Mouse (Mus musculus) stomach, embryonic 14.5 days (tissue): ENCODE results near the gene Snrpa. TPM values are rescaled to one million over a fixed set of nuclear protein-coding genes. Genes with fewer than 3 reads are reported as not detected.

Experiments
- ATAC-seq: fragments of 200-750 bp; cut with Nextera tagmentation; 2 replicates; pipeline ENCODE4 v1.8.0; 2017; ENCODE audit warnings: low read depth, moderate TSS enrichment; ENCODE audit not compliant: insufficient number of reproducible peaks, insufficient read depth, low FRiP score
- H3K27ac ChIP-seq: fragments of 300-500 bp; sonication (generic); 2 replicates; pipeline ENCODE4 v1.5.1; 2014; ENCODE audit warnings: mild to moderate bottlenecking, low read length, moderate library complexity, mixed read lengths
- H3K27me3 ChIP-seq: fragments of 300-500 bp; sonication (generic); 2 replicates; pipeline ENCODE4 v1.6.1; 2014; ENCODE audit warnings: low read length, control low read depth, mixed read lengths; ENCODE audit not compliant: control insufficient read depth, insufficient read depth
- H3K36me3 ChIP-seq: fragments of 300-500 bp; sonication (generic); 2 replicates; pipeline ENCODE4 v1.6.1; 2014; ENCODE audit warnings: mild to moderate bottlenecking, control low read depth, low read length, moderate library complexity, mixed read lengths; ENCODE audit not compliant: control insufficient read depth, insufficient read depth
- H3K4me1 ChIP-seq: fragments of 300-500 bp; sonication (generic); 2 replicates; pipeline ENCODE4 v1.6.1; 2014; ENCODE audit warnings: low read length, control low read depth, mixed read lengths; ENCODE audit not compliant: control insufficient read depth, insufficient read depth
- H3K4me2 ChIP-seq: fragments of 300-500 bp; sonication (generic); replicated peaks from 2 replicates; pipeline ENCODE4 v1.6.1; 2014; ENCODE audit warnings: low read depth, low read length, control low read depth
- H3K4me3 ChIP-seq: fragments of 300-500 bp; sonication (generic); 2 replicates; pipeline ENCODE4 v1.5.1; 2014; ENCODE audit warnings: low read depth, low read length, control low read depth
- H3K9ac ChIP-seq: fragments of 300-500 bp; sonication (generic); replicated peaks from 2 replicates; pipeline ENCODE4 v1.6.1; 2014; ENCODE audit warnings: low read depth, mild to moderate bottlenecking, control low read depth, low read length, moderate library complexity, mixed read lengths
- H3K9me3 ChIP-seq: fragments of 300-500 bp; sonication (generic); 2 replicates; pipeline ENCODE4 v1.6.1; 2016; ENCODE audit warnings: low read depth, low read length, control low read depth; ENCODE audit not compliant: control insufficient read depth
- WGBS: fragments of 180-500 bp; shearing (Covaris S2); extraction: QIAGEN DNeasy Blood & Tissue Kit; methylation state at CpG from one replicate; pipeline ENCODE4 v1.1.7; 2014; 5-methylcytosine and 5-hydroxymethylcytosine counted together
- polyA plus RNA-seq: library from polyadenylated mRNA; unstranded; fragments of >200 nt; fragmentation: Nextera tagmentation; extraction: Ambion mirVana; gene quantifications from 2 replicates; pipeline ENCODE4 v1.2.1, GENCODE M21; 2014

Snrpa gene
- polyA plus RNA-seq, 1 experiment from 2014 or later = 274 TPM

GRCm38 (mm10) chr7:27179217-27179918 lies 16.7 kb downstream of the Snrpa start:
- H3K9ac ChIP-seq = no peak overlapping the region
- H3K4me2 ChIP-seq = peak overlapping the region; percentile 49
- WGBS = 45% methylated on average over 16 of the region's 16 CpGs
- H3K27me3 ChIP-seq = no peaks in the 10 kb centered on the region
- H3K27ac ChIP-seq = peak overlapping the region; percentile 80; the same call in 1 of the 2 replicates
- H3K4me3 ChIP-seq = peak overlapping the region; percentile 57
- H3K36me3 ChIP-seq = peaks cover 9% of the 10 kb centered on the region
- no peak; the same call in 1 of the 2 replicates for ATAC-seq
- no peaks in the 10 kb centered on the region for H3K9me3 ChIP-seq
- H3K4me1 ChIP-seq = no peaks in the 10 kb centered on the region

GRCm38 (mm10) chr7:27178324-27179216 lies 17.5 kb downstream of the Snrpa start, which contains the start of gene Rab4b:
Gene Rab4b (minus strand): TSS chr7:27178896.
- Histone ChIP-seq H3K27ac (peak within 1 kb of the TSS; percentile 95), H3K4me3 (peak within 1 kb of the TSS; percentile 57), H3K4me1 (no peaks in the 10 kb centered on the region), H3K4me2 (peak within 1 kb of the TSS; percentile 51), H3K9me3 (no peaks in the 10 kb centered on the region), H3K9ac (0 out of 2 replicates have a peak within 1 kb of the TSS, but pooled peaks have one; percentile 33), H3K27me3 (no peaks in the 10 kb centered on the region), H3K36me3 (peaks cover 7% of the 10 kb centered on the region)
- WGBS = under 1% methylated on average over 53 of the region's 53 CpGs
- ATAC-seq = peak; percentile 97

DNA sequence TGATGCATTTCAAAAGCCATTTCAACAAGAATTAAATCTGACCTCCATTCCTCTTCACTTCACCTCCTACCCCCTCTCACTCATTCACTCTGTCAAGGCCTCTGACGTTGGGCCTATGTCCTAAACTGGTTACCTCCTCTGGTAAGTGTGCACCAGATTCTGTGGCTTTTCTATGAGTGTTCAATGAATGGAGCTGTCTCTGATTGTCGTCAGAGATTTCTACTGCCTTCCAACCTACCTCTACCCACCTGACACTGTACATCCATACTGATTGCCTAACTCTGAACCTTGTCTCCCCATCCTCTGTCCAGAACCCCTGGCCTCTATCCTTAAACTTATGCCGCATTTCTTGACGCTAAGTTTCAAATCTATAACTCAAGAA lies 18.1 kb downstream of the Snrpa start:
- Histone ChIP-seq H3K27me3 (no peaks in the 10 kb centered on the region), H3K27ac (peak overlapping the region; percentile 95), H3K9me3 (no peaks in the 10 kb centered on the region), H3K4me1 (no peaks in the 10 kb centered on the region), H3K4me3 (peak overlapping the region; percentile 57), H3K9ac (0 out of 2 replicates have a peak overlapping the region, but pooled peaks have one; percentile 33), H3K36me3 (peaks cover 4% of the 10 kb centered on the region), H3K4me2 (peak overlapping the region; percentile 51)
- ATAC-seq = no peak; the same call in 1 of the 2 replicates
- WGBS = 14% methylated on average over 4 of the region's 4 CpGs

DNA sequence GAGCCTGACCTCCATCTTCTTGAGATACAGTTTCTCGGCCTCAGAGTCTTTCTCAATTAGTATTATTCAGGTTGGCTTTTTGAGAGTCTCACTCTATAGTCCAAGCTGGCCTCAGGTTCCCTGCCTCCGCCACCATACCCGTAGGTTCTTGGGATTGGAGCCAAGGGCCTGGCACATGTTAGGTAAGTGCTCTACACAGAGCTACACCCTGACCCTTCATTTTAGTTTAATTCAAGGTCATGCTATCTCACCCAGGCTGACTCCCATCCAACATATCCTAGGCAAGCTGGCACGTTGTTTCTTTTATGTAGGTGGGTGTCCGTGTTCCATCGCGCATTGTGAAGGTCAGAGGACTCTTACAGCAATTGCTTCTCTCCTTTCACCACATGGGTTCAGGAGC lies 21.2 kb downstream of the Snrpa start:
- no peak overlapping the region for H3K4me3 ChIP-seq
- H3K9ac ChIP-seq = no peak overlapping the region
- ATAC-seq = no peak
- H3K27me3 ChIP-seq = no peaks in the 10 kb centered on the region
- 92% methylated on average over 7 of the region's 7 CpGs for WGBS
- H3K36me3 ChIP-seq = peaks cover 10% of the 10 kb centered on the region
- no peak overlapping the region for H3K4me2 ChIP-seq
- H3K9me3 ChIP-seq = no peaks in the 10 kb centered on the region
- no peaks in the 10 kb centered on the region for H3K4me1 ChIP-seq
- H3K27ac ChIP-seq = no peak overlapping the region

DNA sequence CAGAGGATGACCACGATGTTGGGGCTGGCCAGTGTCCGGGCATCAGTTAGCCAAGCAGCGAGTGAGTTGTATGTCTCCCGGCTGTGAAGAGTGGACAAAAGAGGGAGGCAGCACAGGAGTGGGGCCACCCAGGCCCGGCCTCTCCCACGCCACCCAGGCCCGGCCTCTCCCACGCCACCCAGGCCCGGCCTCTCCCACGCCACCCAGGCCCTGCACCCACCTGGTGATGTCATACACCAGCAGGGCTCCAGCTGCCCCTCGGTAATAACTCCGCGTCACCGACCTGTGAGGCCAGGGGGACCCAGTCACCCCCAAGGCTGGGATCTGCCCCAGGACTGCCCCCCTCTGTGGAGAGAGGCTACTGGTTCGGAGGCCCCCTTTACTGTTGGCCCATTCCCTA lies 21.6 kb downstream of the Snrpa start:
- no peaks in the 10 kb centered on the region for H3K27me3 ChIP-seq
- no peaks in the 10 kb centered on the region for H3K4me1 ChIP-seq
- no peak overlapping the region for H3K4me2 ChIP-seq
- H3K4me3 ChIP-seq = no peak overlapping the region
- no peak for ATAC-seq
- no peak overlapping the region for H3K27ac ChIP-seq
- 92% methylated on average over 15 of the region's 15 CpGs for WGBS
- no peaks in the 10 kb centered on the region for H3K9me3 ChIP-seq
- peaks cover 10% of the 10 kb centered on the region for H3K36me3 ChIP-seq
- no peak overlapping the region for H3K9ac ChIP-seq

DNA sequence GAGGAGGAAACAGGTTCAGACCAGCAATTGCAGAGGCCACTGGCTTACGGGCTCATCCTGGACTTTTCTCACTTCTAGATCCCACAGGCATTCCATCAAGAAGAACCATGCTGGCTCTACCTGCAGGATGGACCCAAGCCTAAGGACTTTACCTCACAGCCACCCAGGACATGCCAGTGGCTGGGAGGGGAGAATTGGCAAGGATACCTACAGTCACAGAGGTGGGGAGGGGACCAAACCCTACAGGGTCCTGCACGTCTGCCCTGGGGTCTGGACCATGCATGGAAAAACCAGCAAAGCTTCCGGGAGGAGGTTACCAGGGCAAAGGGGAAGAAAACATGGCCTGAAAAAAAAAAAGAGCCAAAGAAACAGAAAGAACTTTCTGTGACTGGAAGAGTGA lies 25.1 kb downstream of the Snrpa start:
- Histone ChIP-seq H3K4me1 (peaks cover 8% of the 10 kb centered on the region), H3K27me3 (no peaks in the 10 kb centered on the region), H3K27ac (no peak overlapping the region), H3K4me2 (no peak overlapping the region), H3K4me3 (no peak overlapping the region), H3K9ac (no peak overlapping the region), H3K36me3 (peaks cover 10% of the 10 kb centered on the region), H3K9me3 (no peaks in the 10 kb centered on the region)
- ATAC-seq = no peak
- 90% methylated on average over 3 of the region's 3 CpGs for WGBS

DNA sequence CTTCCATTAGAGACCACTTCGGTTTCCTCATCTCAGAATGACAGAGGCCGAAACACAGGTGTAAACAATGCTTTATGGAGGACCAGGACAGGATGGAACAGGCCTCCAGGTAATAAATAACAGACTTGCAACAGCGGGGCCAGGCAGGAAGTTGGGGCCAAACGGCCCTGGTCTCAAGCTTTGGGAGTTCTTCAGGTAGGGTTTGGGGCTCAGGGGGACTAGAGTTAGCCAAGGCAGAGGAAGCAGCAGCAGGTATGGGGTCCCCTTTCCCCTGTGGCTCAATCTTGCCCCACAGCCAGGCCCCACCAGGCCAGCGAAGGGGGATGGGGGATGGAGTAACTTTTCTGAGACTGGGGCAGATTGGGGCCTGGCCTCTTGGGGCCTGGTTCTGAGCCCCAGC lies 27.7 kb downstream of the Snrpa start:
- Histone ChIP-seq H3K4me2 (no peak overlapping the region), H3K9me3 (no peaks in the 10 kb centered on the region), H3K4me3 (no peak overlapping the region), H3K36me3 (peaks cover 23% of the 10 kb centered on the region), H3K9ac (no peak overlapping the region), H3K27me3 (no peaks in the 10 kb centered on the region), H3K27ac (no peak overlapping the region), H3K4me1 (peaks cover 30% of the 10 kb centered on the region)
- no peak for ATAC-seq
- WGBS = 86% methylated on average over 5 of the region's 5 CpGs

GRCm38 (mm10) chr7:27167475-27168094 lies 28.5 kb downstream of the Snrpa start:
- Histone ChIP-seq H3K4me1 (peaks cover 37% of the 10 kb centered on the region), H3K4me3 (peak overlapping the region; percentile 74), H3K27ac (peak overlapping the region; percentile 97; the same call in 1 of the 2 replicates), H3K27me3 (no peaks in the 10 kb centered on the region), H3K4me2 (peak overlapping the region; percentile 88), H3K9ac (peak overlapping the region; percentile 76; the same call in 1 of the 2 replicates), H3K36me3 (peaks cover 22% of the 10 kb centered on the region), H3K9me3 (no peaks in the 10 kb centered on the region)
- ATAC-seq = no peak
- 75% methylated on average over 11 of the region's 11 CpGs for WGBS
